Mouse (Mus musculus) liver, adult 2 months (tissue): ENCODE measurements around the gene Ano6. TPM values are rescaled to one million over a fixed set of nuclear protein-coding genes. Genes with fewer than 3 reads are reported as not detected.

Source experiments
- DNase-seq: peaks from one replicate; pipeline ENCODE4 v3.0.0-alpha.2; 2011; ENCODE audit warnings: low read depth, low spot score; ENCODE audit errors: extremely low read depth
- H3K27ac ChIP-seq: fragments of 200-500 bp; replicated peaks from 2 replicates; pipeline ENCODE4 v1.5.1; 2012; ENCODE audit warnings: low read depth, mild to moderate bottlenecking, control low read depth, inconsistent platforms, low read length; ENCODE audit not compliant: insufficient read depth
- H3K27me3 ChIP-seq: fragments of 200-500 bp; 2 replicates; pipeline ENCODE4 v1.6.1; 2012; ENCODE audit warnings: mild to moderate bottlenecking, moderate library complexity, low read length, inconsistent platforms; ENCODE audit not compliant: control insufficient read depth, insufficient read depth
- H3K36me3 ChIP-seq: fragments of 200-500 bp; 2 replicates; pipeline ENCODE4 v1.6.1; 2012; ENCODE audit warnings: low read length, inconsistent platforms; ENCODE audit not compliant: control insufficient read depth, insufficient read depth
- H3K4me1 ChIP-seq: fragments of 200-500 bp; 2 replicates; pipeline ENCODE4 v1.6.1; 2011; ENCODE audit warnings: low read length; ENCODE audit not compliant: control insufficient read depth, insufficient read depth
- H3K4me3 ChIP-seq: fragments of 200-500 bp; 2 replicates; pipeline ENCODE4 v1.5.1; 2011; ENCODE audit warnings: low read depth, mild to moderate bottlenecking, control low read depth, low read length, moderate library complexity; ENCODE audit not compliant: insufficient read depth
- H3K79me2 ChIP-seq: fragments of 200-500 bp; 2 replicates; pipeline ENCODE4 v1.6.1; 2012; ENCODE audit warnings: inconsistent platforms, mild to moderate bottlenecking, low read length, moderate library complexity; ENCODE audit not compliant: control insufficient read depth, insufficient read depth
- H3K9ac ChIP-seq: fragments of 200-500 bp; 2 replicates; pipeline ENCODE4 v1.6.1; 2012; ENCODE audit warnings: low read depth, mild to moderate bottlenecking, control low read depth, inconsistent platforms, low read length
- CTCF ChIP-seq: fragments of 200-500 bp; IDR thresholded peaks from 2 replicates; pipeline ENCODE4 v1.5.1; 2011; ENCODE audit warnings: low read depth, low read length, control low read depth
- POLR2A ChIP-seq: fragments of 200-500 bp; IDR thresholded peaks from 2 replicates; pipeline ENCODE4 v1.6.1; 2011; ENCODE audit warnings: low read length, control low read depth; ENCODE audit not compliant: insufficient read depth; ENCODE audit errors: extremely low read depth
- WGBS: fragments of 180-500 bp; shearing (Covaris S2); methylation state at CpG from one replicate; pipeline ENCODE4 v1.1.7; 2018; 5-methylcytosine and 5-hydroxymethylcytosine counted together
- polyA plus RNA-seq: library from polyadenylated mRNA; depleted of rRNA; stranded (reverse); fragments of >200 nt; gene quantifications from 2 replicates; pipeline ENCODE4 v1.2.3, GENCODE M21; 2012
- total RNA-seq: library from RNA; depleted of rRNA; stranded (reverse); fragments of >200 nt; gene quantifications from 2 replicates; pipeline ENCODE4 v1.2.3, GENCODE M21; 2014

The Ano6 gene
- total and polyA plus RNA-seq, 2 experiments = 3.3 to 4.1 TPM

DNA sequence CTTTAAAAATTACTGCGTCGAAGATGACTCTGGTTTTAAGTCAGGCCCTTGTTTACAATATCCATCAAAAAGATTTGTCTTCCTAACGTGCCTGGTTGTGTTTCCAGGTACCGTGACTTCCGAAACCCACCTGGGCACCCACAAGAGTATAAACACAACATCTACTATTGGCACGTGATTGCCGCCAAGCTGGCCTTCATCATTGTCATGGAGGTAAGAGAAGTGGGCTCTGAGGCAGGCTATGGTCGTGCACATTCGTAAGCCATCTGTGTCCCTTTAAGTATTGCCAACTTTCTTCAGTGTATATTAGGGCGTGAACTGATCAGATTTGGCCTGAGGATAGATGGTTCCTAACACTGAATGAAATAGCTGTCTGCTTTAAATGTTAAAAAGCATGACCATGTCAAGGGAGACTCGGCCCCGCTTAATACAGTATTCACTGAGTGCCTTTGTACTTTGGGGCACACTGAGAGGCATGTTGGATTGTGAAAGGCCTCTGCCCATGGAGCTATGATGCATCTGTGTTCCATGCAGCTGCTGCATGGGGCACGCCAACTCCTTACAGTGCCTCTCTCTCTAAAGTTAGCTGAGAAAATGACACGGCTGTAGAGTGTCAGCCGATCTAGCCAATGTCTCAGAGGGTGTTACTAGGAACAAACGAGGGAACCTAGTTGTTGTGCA is 177.0 kb downstream of the Ano6 start:
- TF ChIP-seq CTCF (no peak), POLR2A (no peak)
- no peaks in the 10 kb centered on the region; the same call in 1 of the 2 replicates for H3K36me3 ChIP-seq
- no peak overlapping the region for H3K4me3 ChIP-seq
- no peak for DNase-seq
- peaks cover 2% of the 10 kb centered on the region; the same call in 1 of the 2 replicates for H3K4me1 ChIP-seq
- no peak overlapping the region for H3K27ac ChIP-seq
- no peaks in the 10 kb centered on the region for H3K79me2 ChIP-seq
- H3K27me3 ChIP-seq = no peaks in the 10 kb centered on the region
- no peak overlapping the region for H3K9ac ChIP-seq
- WGBS = 96% methylated on average over 16 of the region's 16 CpGs

DNA sequence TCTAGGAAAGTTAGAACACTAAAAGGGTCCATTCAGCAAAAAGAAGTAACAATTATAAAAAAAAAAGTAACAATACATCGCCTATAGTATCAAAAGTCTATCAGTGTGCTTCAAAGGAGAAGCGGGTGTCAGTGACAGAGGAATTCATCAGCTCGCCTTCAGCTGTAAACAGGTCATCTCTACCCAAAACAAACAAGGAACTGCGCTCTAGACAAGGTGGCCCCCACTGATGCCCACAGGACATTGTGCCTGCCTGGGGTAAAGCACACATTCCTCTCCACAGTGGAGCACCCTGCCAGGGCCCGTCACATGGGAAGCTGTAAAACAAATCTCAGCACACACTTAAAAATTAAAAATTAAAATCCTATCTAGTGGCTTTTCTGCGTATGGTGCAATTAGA is 179.0 kb downstream of the Ano6 start:
- Histone ChIP-seq H3K4me3 (no peak overlapping the region), H3K4me1 (peaks cover 2% of the 10 kb centered on the region; the same call in 1 of the 2 replicates), H3K9ac (no peak overlapping the region), H3K36me3 (no peaks in the 10 kb centered on the region; the same call in 1 of the 2 replicates), H3K27me3 (no peaks in the 10 kb centered on the region), H3K27ac (no peak overlapping the region), H3K79me2 (no peaks in the 10 kb centered on the region)
- DNase-seq = no peak
- no peak for TF ChIP-seq CTCF
- TF ChIP-seq POLR2A = no peak
- 91% methylated on average over 6 of the region's 6 CpGs for WGBS

- Histone ChIP-seq H3K27me3 (no peaks in the 10 kb centered on the region), H3K4me1 (no peaks in the 10 kb centered on the region), H3K4me3 (no peak overlapping the region), H3K27ac (no peak overlapping the region), H3K9ac (no peak overlapping the region), H3K36me3 (no peaks in the 10 kb centered on the region; the same call in 1 of the 2 replicates), H3K79me2 (no peaks in the 10 kb centered on the region)
- DNase-seq = no peak
- WGBS = 88% methylated on average over 5 of the region's 5 CpGs
- TF ChIP-seq CTCF (no peak), POLR2A (no peak)
These were observed 179.5 kb downstream of the Ano6 start for GRCm38 (mm10) chr15:95970176-95970575.

- H3K4me1 ChIP-seq = no peaks in the 10 kb centered on the region
- no peak for TF ChIP-seq POLR2A
- TF ChIP-seq CTCF = no peak
- 96% methylated on average over 7 of the region's 7 CpGs for WGBS
- no peaks in the 10 kb centered on the region for H3K79me2 ChIP-seq
- DNase-seq = no peak
- H3K27ac ChIP-seq = no peak overlapping the region
- H3K9ac ChIP-seq = no peak overlapping the region
- H3K4me3 ChIP-seq = no peak overlapping the region
- H3K36me3 ChIP-seq = no peaks in the 10 kb centered on the region; the same call in 1 of the 2 replicates
- H3K27me3 ChIP-seq = no peaks in the 10 kb centered on the region
These were observed 180.0 kb downstream of the Ano6 start for GRCm38 (mm10) chr15:95970691-95971090.

DNA sequence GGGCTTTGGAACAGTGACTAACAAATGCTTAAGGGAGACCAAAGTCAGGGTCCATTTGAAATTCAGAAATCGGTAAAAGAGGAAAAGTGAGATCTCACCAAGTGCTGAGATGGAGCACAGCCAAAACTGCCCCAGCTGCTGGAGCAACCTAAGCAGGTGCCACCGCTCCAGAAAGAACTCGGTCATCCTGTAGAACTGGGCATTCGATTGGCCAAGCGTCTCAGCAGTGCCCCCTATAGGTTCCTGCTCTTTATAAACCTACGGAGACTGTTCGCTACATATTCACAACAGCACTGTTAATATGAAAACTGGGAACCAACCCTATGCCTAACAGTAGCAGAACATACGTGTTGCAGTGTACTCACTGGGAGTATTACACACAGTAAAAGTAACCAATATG is 180.7 kb downstream of the Ano6 start:
- no peak for DNase-seq
- no peaks in the 10 kb centered on the region for H3K4me1 ChIP-seq
- H3K9ac ChIP-seq = no peak overlapping the region
- H3K79me2 ChIP-seq = no peaks in the 10 kb centered on the region
- no peak overlapping the region for H3K27ac ChIP-seq
- 96% methylated on average over 8 of the region's 8 CpGs for WGBS
- H3K27me3 ChIP-seq = no peaks in the 10 kb centered on the region
- H3K36me3 ChIP-seq = no peaks in the 10 kb centered on the region; the same call in 1 of the 2 replicates
- peak; percentile 22 for TF ChIP-seq CTCF
- no peak for TF ChIP-seq POLR2A
- no peak overlapping the region for H3K4me3 ChIP-seq

DNA sequence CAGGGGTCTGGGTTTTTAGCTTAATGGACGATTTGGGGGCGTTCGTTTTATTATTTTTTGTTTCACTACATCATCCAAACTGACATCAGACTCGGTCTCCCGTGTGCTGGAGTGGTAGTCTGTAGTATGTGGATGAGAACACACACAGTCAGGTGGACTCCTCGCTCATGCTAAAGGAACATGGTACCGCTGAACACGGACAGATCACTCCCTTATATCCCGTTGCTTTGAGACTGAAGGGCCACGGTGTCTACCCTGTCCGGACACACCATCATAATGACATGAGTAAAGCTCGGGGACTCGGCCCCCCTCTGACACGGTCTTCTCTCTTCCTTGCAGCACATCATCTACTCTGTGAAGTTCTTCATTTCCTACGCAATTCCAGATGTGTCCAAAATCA is 181.5 kb downstream of the Ano6 start:
- Histone ChIP-seq H3K4me3 (no peak overlapping the region), H3K9ac (no peak overlapping the region), H3K36me3 (no peaks in the 10 kb centered on the region; the same call in 1 of the 2 replicates), H3K27me3 (no peaks in the 10 kb centered on the region), H3K79me2 (no peaks in the 10 kb centered on the region), H3K4me1 (no peaks in the 10 kb centered on the region), H3K27ac (no peak overlapping the region)
- TF ChIP-seq CTCF (no peak), POLR2A (no peak)
- no peak for DNase-seq
- WGBS = 96% methylated on average over 15 of the region's 15 CpGs
